ENCODE assay signal across 16 mouse cellular contexts in the genomic region with DNA sequence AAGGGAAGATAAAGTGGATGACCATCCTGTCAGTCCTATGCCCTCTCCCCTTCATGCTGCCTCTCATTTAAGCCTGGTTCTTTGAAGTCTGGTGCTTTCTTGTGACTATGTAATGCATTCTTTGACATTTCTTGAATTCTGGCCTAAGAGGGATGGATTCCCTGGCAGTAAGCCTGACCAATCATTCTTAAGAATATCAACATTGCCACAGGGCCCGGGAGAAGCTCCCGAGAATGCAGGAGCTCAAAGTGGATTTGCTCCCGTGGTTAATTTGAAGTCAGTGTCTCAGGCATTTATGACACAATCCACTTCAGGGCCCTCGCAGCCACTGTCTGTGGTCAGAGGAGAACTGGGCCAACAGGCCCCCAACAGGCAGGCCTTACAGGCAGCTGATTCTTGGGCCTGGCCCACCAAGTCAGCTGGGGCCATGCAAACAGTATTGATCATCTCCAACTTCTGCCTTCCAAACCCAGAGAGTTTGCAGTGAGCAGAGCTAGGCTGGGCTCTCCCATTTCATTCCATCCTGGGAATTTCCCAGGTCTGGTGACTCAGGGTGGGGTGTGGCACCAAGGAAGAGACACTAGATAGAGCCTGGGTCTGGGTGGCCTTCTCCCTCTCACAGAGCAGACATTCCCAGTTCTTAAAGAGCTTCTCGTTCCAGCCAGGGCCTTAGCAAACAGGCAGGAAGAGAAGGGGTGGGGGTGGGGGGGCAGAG. TPM values are rescaled to one million over a fixed set of nuclear protein-coding genes. Genes with fewer than 3 reads are reported as not detected.
DNase-seq lines count a peak whose midpoint lies in the region; ATAC-seq and TF ChIP-seq lines count a peak whose summit lies in the region.
"Had no signal": no experiment of that assay in that cellular context is flagged by ENCODE, and none has a peak within 500 bp of the region (broad histone marks: within the 10 kb centered on the region; RNA-seq: fewer than 3 reads in every experiment).

No protein-coding gene starts in this region.

- H3K4me3 ChIP-seq in liver, embryonic 15.5 days (replicated peaks), result no peak overlapping the region
- H3K4me3 ChIP-seq in liver, embryonic 11.5 days (ENCODE audit: low read depth, low read length), result no peak overlapping the region
- no peak overlapping the region for H3K4me3 ChIP-seq in myocyte
- no peak overlapping the region for H3K4me3 ChIP-seq in forebrain, embryonic 13.5 days
- H3K4me3 ChIP-seq: embryonic facial prominence, embryonic 12.5 days; forebrain, embryonic 12.5 days; heart, embryonic 10.5 days; stomach, embryonic 15.5 days had no signal

- no peak overlapping the region for H3K9ac ChIP-seq in liver, embryonic 15.5 days
- no peak overlapping the region for H3K9ac ChIP-seq in liver, embryonic 11.5 days (ENCODE audit: low read depth, low read length)
- H3K9ac ChIP-seq in forebrain, embryonic 13.5 days, result no peak overlapping the region
- H3K9ac ChIP-seq: embryonic facial prominence, embryonic 12.5 days; forebrain, embryonic 12.5 days; liver, embryonic 14.5 days; stomach, embryonic 15.5 days had no signal

- H3K36me3 ChIP-seq in liver, embryonic 15.5 days (replicated peaks), result no peaks in the 10 kb centered on the region
- no peaks in the 10 kb centered on the region for H3K36me3 ChIP-seq in liver, embryonic 11.5 days (ENCODE audit: control insufficient read depth, insufficient read depth, low read length)
- H3K36me3 ChIP-seq in myocyte (ENCODE audit: control insufficient read depth, insufficient read depth), result no peaks in the 10 kb centered on the region
- no peaks in the 10 kb centered on the region for H3K36me3 ChIP-seq in forebrain, embryonic 13.5 days (ENCODE audit: poor library complexity, severe bottlenecking)
- H3K36me3 ChIP-seq: embryonic facial prominence, embryonic 12.5 days; forebrain, embryonic 12.5 days; heart, embryonic 10.5 days; stomach, embryonic 15.5 days had no signal

- H3K27me3 ChIP-seq in liver, embryonic 15.5 days, result no peaks in the 10 kb centered on the region
- H3K27me3 ChIP-seq in liver, embryonic 11.5 days (replicated peaks; ENCODE audit: control insufficient read depth, insufficient read depth, low read length), result no peaks in the 10 kb centered on the region
- H3K27me3 ChIP-seq in myocyte (ENCODE audit: control insufficient read depth, insufficient read depth, insufficient read length), result no peaks in the 10 kb centered on the region
- H3K27me3 ChIP-seq in forebrain, embryonic 13.5 days, result no peaks in the 10 kb centered on the region
- H3K27me3 ChIP-seq: embryonic facial prominence, embryonic 12.5 days; forebrain, embryonic 12.5 days; stomach, embryonic 15.5 days had no signal

- 0 out of 2 replicates have a peak, but pooled peaks have one; percentile 22 for ATAC-seq in liver, embryonic 15.5 days (ENCODE audit: insufficient read depth)
- no peak for ATAC-seq in liver, embryonic 11.5 days (replicated peaks; ENCODE audit: low FRiP score)
- ATAC-seq in forebrain, embryonic 13.5 days, result no peak
- ATAC-seq: inflammation-experienced regulatory T-cells, adult 6 months had no signal

- H3K79me2 ChIP-seq in myocyte (ENCODE audit: control insufficient read depth, insufficient read depth), result no peaks in the 10 kb centered on the region

- no peak overlapping the region for H3K4me2 ChIP-seq in liver, embryonic 15.5 days
- H3K4me2 ChIP-seq in liver, embryonic 11.5 days, result no peak overlapping the region
- H3K4me2 ChIP-seq in myocyte (ENCODE audit: low read depth), result peak overlapping the region; percentile 30
- no peak overlapping the region for H3K4me2 ChIP-seq in forebrain, embryonic 13.5 days
- H3K4me2 ChIP-seq: embryonic facial prominence, embryonic 12.5 days; forebrain, embryonic 12.5 days; stomach, embryonic 15.5 days had no signal

- peaks cover 4% of the 10 kb centered on the region; the same call in 1 of the 2 replicates for H3K4me1 ChIP-seq in liver, embryonic 15.5 days (replicated peaks)
- no peaks in the 10 kb centered on the region for H3K4me1 ChIP-seq in liver, embryonic 11.5 days (replicated peaks; ENCODE audit: control insufficient read depth, insufficient read depth, low read length)
- H3K4me1 ChIP-seq in forebrain, embryonic 13.5 days, result 0 out of 2 replicates have a peak, but pooled peaks cover 4% of the 10 kb centered on the region
- H3K4me1 ChIP-seq: forebrain, embryonic 12.5 days; stomach, embryonic 15.5 days had no signal

- no peak for TF ChIP-seq CTCF in brain, embryonic 14.5 days (IDR thresholded peaks at IDR 0.05; ENCODE audit: borderline replicate concordance, extremely low read depth, insufficient read depth, insufficient read length)

- no peaks in the 10 kb centered on the region for H3K9me3 ChIP-seq in liver, embryonic 15.5 days (replicated peaks)
- H3K9me3 ChIP-seq in liver, embryonic 11.5 days (ENCODE audit: control insufficient read depth, low read length), result no peaks in the 10 kb centered on the region
- no peaks in the 10 kb centered on the region for H3K9me3 ChIP-seq in forebrain, embryonic 13.5 days (replicated peaks)
- H3K9me3 ChIP-seq: embryonic facial prominence, embryonic 12.5 days; forebrain, embryonic 12.5 days; heart, embryonic 10.5 days; stomach, embryonic 15.5 days had no signal

- DNase-seq in liver, embryonic 11.5 days (ENCODE audit: low spot score), result no peak
- DNase-seq in Muller cell, postnatal 12 days (ENCODE audit: inconsistent ontology term), result peak; percentile 89
- peak; percentile 33 for DNase-seq in brain, embryonic 14.5 days (ENCODE audit: low read depth)
- DNase-seq in heart, adult 11 months, result no peak
- DNase-seq: cerebellum, postnatal 14 days; heart, postnatal 36 days; right cerebral cortex, postnatal 25 days had no signal

- H3ac ChIP-seq in myocyte (ENCODE audit: control insufficient read depth, insufficient read length), result no peak overlapping the region

- no peak for TF ChIP-seq POLR2A in brain, embryonic 14.5 days (IDR thresholded peaks at IDR 0.05; ENCODE audit: borderline replicate concordance, extremely low read depth, insufficient read depth, insufficient read length, poor library complexity, severe bottlenecking)
- no peak for TF ChIP-seq POLR2A in myocyte (IDR thresholded peaks at IDR 0.05; ENCODE audit: insufficient read length, low read depth)

- no peak overlapping the region for H3K27ac ChIP-seq in liver, embryonic 15.5 days (replicated peaks)
- no peak overlapping the region for H3K27ac ChIP-seq in liver, embryonic 11.5 days (ENCODE audit: low read depth, low read length)
- no peak overlapping the region for H3K27ac ChIP-seq in forebrain, embryonic 13.5 days
- H3K27ac ChIP-seq: embryonic facial prominence, embryonic 12.5 days; forebrain, embryonic 12.5 days; heart, embryonic 10.5 days; liver, embryonic 14.5 days; stomach, embryonic 15.5 days had no signal

- 40% methylated on average over 5 of the region's 5 CpGs for WGBS in liver, embryonic 15.5 days (ENCODE audit: insufficient replicate concordance)
- 52% methylated on average over 5 of the region's 5 CpGs for WGBS in liver, embryonic 11.5 days
- WGBS in forebrain, embryonic 13.5 days, result 69% methylated on average over 5 of the region's 5 CpGs

TF ChIP-seq in myocyte, 11 proteins besides CTCF, POLR2A, EP300 and RAD21:
- TF ChIP-seq E2F4 (IDR thresholded peaks at IDR 0.05; ENCODE audit: insufficient read depth) (no peak), USF1 (IDR thresholded peaks at IDR 0.05; ENCODE audit: low read depth) (no peak)

RNA-seq across cellular contexts. Expression of a gene that starts 4.3 kb away (rescaled TPM):
- 0.03 TPM in 1 of 2 replicates, not detected in the other for polyA plus RNA-seq in liver, embryonic 15.5 days (2015; fragmentation: Nextera tagmentation; extraction: Ambion mirVana)
- 0.19 TPM in 1 of 2 replicates, not detected in the other for polyA plus RNA-seq in liver, embryonic 11.5 days (2014; fragmentation: Nextera tagmentation; extraction: Ambion mirVana)
- polyA plus RNA-seq in brain, embryonic 14.5 days (2012; rRNA removed), result 0.04 and 0.11 TPM in 2 replicates
- polyA plus RNA-seq in myocyte (2012; fragmentation: generic; extraction: Trizol), result not detected
- polyA plus RNA-seq in forebrain, embryonic 13.5 days (2015; fragmentation: Nextera tagmentation; extraction: Ambion mirVana), result not detected in 2 replicates
- polyA plus RNA-seq: forebrain, embryonic 12.5 days; heart, embryonic 10.5 days; inflammation-experienced regulatory T-cells, adult 6 months had no signal

Comparison
In these comparisons a context has a peak if more than half of its experiments do, and no peak if none do; other contexts are left out.
1. DNase-seq: peak in Muller cell, postnatal 12 days (single experiment) and brain, embryonic 14.5 days (single experiment); none in liver, embryonic 11.5 days (single experiment) and heart, adult 11 months (single experiment).